Mouse (Mus musculus) liver, embryonic 14.5 days (tissue): ENCODE measurements around the gene Gm37240. TPM values are rescaled to one million over a fixed set of nuclear protein-coding genes. Genes with fewer than 3 reads are reported as not detected.

Experiments used
- ATAC-seq: fragments of 200-750 bp; cut with Nextera tagmentation; 2 replicates; pipeline ENCODE4 v1.8.0; 2017; ENCODE audit warnings: moderate number of reproducible peaks, mild to moderate bottlenecking, moderate library complexity; ENCODE audit not compliant: insufficient read depth
- DNase-seq, 3 experiments: peaks; one replicate each; pipeline ENCODE4 v3.0.0-alpha.2; 2012 to 2013; ENCODE audit warnings: low read depth in 3 of 3, low spot score in 3 of 3
- H3K27ac ChIP-seq: fragments of 300-500 bp; sonication (generic); 2 replicates; pipeline ENCODE4 v1.5.1; 2014; ENCODE audit warnings: moderate library complexity, mild to moderate bottlenecking, control low read depth, inconsistent platforms
- H3K27me3 ChIP-seq: fragments of 300-500 bp; sonication (generic); 2 replicates; pipeline ENCODE4 v1.6.1; 2014; ENCODE audit warnings: mild to moderate bottlenecking, low read length, moderate library complexity; ENCODE audit not compliant: control insufficient read depth, insufficient read depth
- H3K36me3 ChIP-seq: fragments of 300-500 bp; sonication (generic); replicated peaks from 2 replicates; pipeline ENCODE4 v1.6.1; 2014; ENCODE audit warnings: low read depth; ENCODE audit not compliant: control insufficient read depth, insufficient read depth
- H3K4me1 ChIP-seq, 2 experiments: fragments of 200-500 bp in 1 of 2; fragments of 300-500 bp in 1 of 2; sonication (generic) in 1 of 2; replicated peaks; 2 replicates each; pipeline ENCODE4 v1.6.1; 2012 to 2014; ENCODE audit warnings: antibody characterized with exemption in 1 of 2, inconsistent platforms in 1 of 2, low read length in 1 of 2; ENCODE audit not compliant: control insufficient read depth in 2 of 2, insufficient read depth in 2 of 2
- H3K4me2 ChIP-seq: fragments of 300-500 bp; sonication (generic); 2 replicates; pipeline ENCODE4 v1.6.1; 2014; ENCODE audit warnings: low read depth, mild to moderate bottlenecking, control low read depth, moderate library complexity
- H3K4me3 ChIP-seq, 2 experiments: fragments of 200-500 bp in 1 of 2; fragments of 300-500 bp in 1 of 2; sonication (generic) in 1 of 2; 2 replicates each; pipeline ENCODE4 v1.5.1; 2012 to 2014; ENCODE audit warnings: low read depth in 2 of 2, low read length in 2 of 2, mild to moderate bottlenecking in 2 of 2, control low read depth in 1 of 2, inconsistent platforms in 1 of 2, moderate library complexity in 1 of 2; ENCODE audit not compliant: insufficient read depth in 1 of 2
- H3K9ac ChIP-seq: fragments of 300-500 bp; sonication (generic); replicated peaks from 2 replicates; pipeline ENCODE4 v1.6.1; 2014; ENCODE audit warnings: mild to moderate bottlenecking, control low read depth, moderate library complexity
- H3K9me3 ChIP-seq: fragments of 300-500 bp; sonication (generic); 2 replicates; pipeline ENCODE4 v1.6.1; 2016; ENCODE audit warnings: low read length, mixed read lengths; ENCODE audit not compliant: control insufficient read depth
- CTCF ChIP-seq: IDR thresholded peaks from 2 replicates; pipeline ENCODE4 v1.5.1; 2016; ENCODE audit warnings: antibody characterized with exemption, low read depth, control low read depth
- EP300 ChIP-seq: IDR thresholded peaks from 2 replicates; pipeline ENCODE4 v1.6.1; 2016; ENCODE audit warnings: antibody characterized with exemption, low read depth
- WGBS: fragments of 180-500 bp; shearing (Covaris S2); extraction: QIAGEN DNeasy Blood & Tissue Kit; methylation state at CpG from one replicate; pipeline ENCODE4 v1.1.7; 2014; ENCODE audit not compliant: insufficient replicate concordance; 5-methylcytosine and 5-hydroxymethylcytosine counted together
- polyA plus RNA-seq, 2 experiments: library from polyadenylated mRNA; depleted of rRNA in 1 of 2; stranded (reverse) in 1 of 2; unstranded in 1 of 2; fragments of >200 nt; fragmentation: Nextera tagmentation in 1 of 2; extraction: Ambion mirVana in 1 of 2; gene quantifications; 2 replicates each; pipeline versions ENCODE4 v1.2.1 to v1.2.3; 2012 to 2014

The Gm37240 gene
- polyA plus RNA-seq, 2 experiments: 0.03 to 0.30 TPM

- no peaks in the 10 kb centered on the region for H3K4me1 ChIP-seq
Measured at GRCm38 (mm10) chr3:85275075-85275474, 612.2 kb downstream of the Gm37240 start.

GRCm38 (mm10) chr3:85271491-85271890 is 615.8 kb downstream of the Gm37240 start:
- Histone ChIP-seq H3K4me2 (no peak overlapping the region), H3K27ac (no peak overlapping the region), H3K4me1 (no peaks in the 10 kb centered on the region), H3K4me3 (no peak overlapping the region), H3K27me3 (no peaks in the 10 kb centered on the region), H3K9ac (no peak overlapping the region), H3K9me3 (no peaks in the 10 kb centered on the region), H3K36me3 (no peaks in the 10 kb centered on the region)
- ATAC-seq: no peak
- TF ChIP-seq CTCF: no peak
- 50% methylated on average over 2 of the region's 2 CpGs for WGBS
- no peak for DNase-seq

More at GRCm38 (mm10) chr3:85275075-85275474, 612.2 kb downstream of the Gm37240 start:
- H3K9me3 ChIP-seq: no peaks in the 10 kb centered on the region
- no peaks in the 10 kb centered on the region for H3K36me3 ChIP-seq
- WGBS: 45% methylated on average over 10 of the region's 10 CpGs
- no peak for DNase-seq
- no peak overlapping the region for H3K4me3 ChIP-seq
- no peak overlapping the region for H3K4me2 ChIP-seq
- no peak overlapping the region for H3K27ac ChIP-seq
- no peak overlapping the region for H3K9ac ChIP-seq
- no peaks in the 10 kb centered on the region for H3K27me3 ChIP-seq
- no peak for ATAC-seq
- TF ChIP-seq EP300: no peak
- 0 out of 2 replicates have a peak, but pooled peaks have one; percentile 21 for TF ChIP-seq CTCF

- DNase-seq (no peak), ATAC-seq (no peak)
- WGBS: 54% methylated on average over 2 of the region's 2 CpGs
- H3K9me3 ChIP-seq: no peaks in the 10 kb centered on the region
- H3K9ac ChIP-seq: no peak overlapping the region
- no peak overlapping the region for H3K4me2 ChIP-seq
- no peak for TF ChIP-seq EP300
- TF ChIP-seq CTCF: no peak
- H3K27me3 ChIP-seq: no peaks in the 10 kb centered on the region
- no peaks in the 10 kb centered on the region for H3K4me1 ChIP-seq
- H3K27ac ChIP-seq: no peak overlapping the region
- no peaks in the 10 kb centered on the region for H3K36me3 ChIP-seq
- no peak overlapping the region for H3K4me3 ChIP-seq
Measured at GRCm38 (mm10) chr3:85264963-85265362, 622.4 kb downstream of the Gm37240 start.

GRCm38 (mm10) chr3:85264546-85264945 is 622.8 kb downstream of the Gm37240 start:
- no peaks in the 10 kb centered on the region for H3K27me3 ChIP-seq
- H3K9me3 ChIP-seq: no peaks in the 10 kb centered on the region
- ATAC-seq (no peak), DNase-seq (no peak)
- WGBS: 59% methylated on average over 6 of the region's 6 CpGs
- no peaks in the 10 kb centered on the region for H3K36me3 ChIP-seq
- no peak for TF ChIP-seq EP300
- no peak for TF ChIP-seq CTCF
- no peak overlapping the region for H3K4me2 ChIP-seq
- H3K9ac ChIP-seq: no peak overlapping the region
- no peak overlapping the region for H3K4me3 ChIP-seq
- H3K4me1 ChIP-seq: no peaks in the 10 kb centered on the region
- no peak overlapping the region for H3K27ac ChIP-seq

GRCm38 (mm10) chr3:85254526-85254925 is 632.8 kb downstream of the Gm37240 start:
- H3K4me2 ChIP-seq: no peak overlapping the region
- no peaks in the 10 kb centered on the region for H3K4me1 ChIP-seq
- no peaks in the 10 kb centered on the region for H3K36me3 ChIP-seq
- DNase-seq: no peak
- TF ChIP-seq EP300: no peak
- 61% methylated on average over 5 of the region's 5 CpGs for WGBS
- no peak for ATAC-seq
- H3K9ac ChIP-seq: no peak overlapping the region
- no peak overlapping the region for H3K4me3 ChIP-seq
- no peaks in the 10 kb centered on the region for H3K27me3 ChIP-seq
- H3K9me3 ChIP-seq: no peaks in the 10 kb centered on the region
- no peak overlapping the region for H3K27ac ChIP-seq

- H3K4me3 ChIP-seq: no peak overlapping the region
- no peak overlapping the region for H3K27ac ChIP-seq
- no peak for ATAC-seq
- no peaks in the 10 kb centered on the region for H3K27me3 ChIP-seq
- no peaks in the 10 kb centered on the region for H3K4me1 ChIP-seq
- WGBS: 47% methylated on average over 6 of the region's 6 CpGs
- no peak overlapping the region for H3K9ac ChIP-seq
- H3K4me2 ChIP-seq: no peak overlapping the region
- TF ChIP-seq CTCF (no peak), EP300 (no peak)
- no peaks in the 10 kb centered on the region for H3K9me3 ChIP-seq
- H3K36me3 ChIP-seq: no peaks in the 10 kb centered on the region
- no peak for DNase-seq
Measured at GRCm38 (mm10) chr3:85251631-85252030, 635.7 kb downstream of the Gm37240 start.
